Mouse (Mus musculus) Patski (cell line): ENCODE measurements around the gene Camk2b. TPM values are rescaled to one million over a fixed set of nuclear protein-coding genes. Genes with fewer than 3 reads are reported as not detected.

Experiments
- ATAC-seq: fragments of 100-300 bp; one replicate; pipeline ENCODE4 v1.8.0; 2021
- CTCF ChIA-PET: fragments of 350-600 bp; sonication (Branson Sonifier 250); formaldehyde crosslinking; loops from one replicate; lab custom pipeline; 2022; ENCODE audit warnings: inconsistent platforms; lab: Charles Lee
- POLR2A ChIA-PET: fragments of 350-600 bp; sonication (Branson Sonifier 250); formaldehyde crosslinking; loops from one replicate; lab custom pipeline; 2022; ENCODE audit warnings: antibody characterized with exemption, inconsistent platforms; lab: Charles Lee
- DNase-seq: peaks from one replicate; pipeline ENCODE4 v3.0.0-alpha.2; 2011; ENCODE audit warnings: low read depth, low spot score
- H3K27me3 ChIP-seq: fragments of 371-371 bp; one replicate; pipeline ENCODE4 v1.5.1; 2021
- CTCF ChIP-seq: fragments of 100-300 bp; IDR thresholded peaks from one replicate; pipeline ENCODE4 v1.5.1; 2021
- in situ Hi-C: fragments of 300-500 bp; cut with MboI; formaldehyde crosslinking; loops from 3 replicates; pipeline ENCODE4 v1.11.1; 2018; ENCODE audit warnings: low pct_unique_long_range_greater_than_20kb, mixed read lengths
- polyA plus RNA-seq: library from polyadenylated mRNA; unstranded; gene quantifications from one replicate; pipeline ENCODE4 v1.2.3, GENCODE M21; 2021

Camk2b gene
- polyA plus RNA-seq, 1 experiment from 2014 or later: 9.6 TPM

DNA sequence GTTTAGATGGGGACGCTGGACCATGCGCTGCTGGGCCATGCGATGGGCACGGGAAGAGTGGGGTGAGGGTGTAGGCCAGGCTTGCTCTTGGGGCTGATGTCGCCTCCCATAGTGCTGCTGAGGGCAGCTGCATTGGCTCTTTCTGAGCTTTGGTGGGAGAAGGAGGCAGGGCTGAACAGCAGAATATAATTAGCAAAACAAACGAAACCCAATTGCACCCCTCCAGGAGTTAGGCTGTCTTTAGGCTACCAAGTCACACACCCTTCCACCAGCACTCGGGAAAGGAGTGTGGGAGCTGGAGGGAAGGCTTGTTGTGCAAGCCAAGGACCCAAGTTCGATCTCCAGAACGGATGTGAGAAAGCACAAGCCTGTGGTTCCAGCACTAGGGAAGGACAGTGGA is 998 bp upstream of the Camk2b start:
- no peak for DNase-seq
- peaks cover 69% of the 10 kb centered on the region for H3K27me3 ChIP-seq
- ChIA-PET POLR2A (no interaction called here), CTCF (no interaction called here)
- in situ Hi-C loops: no loop called here
- no peak for TF ChIP-seq CTCF
- ATAC-seq: no peak

DNA sequence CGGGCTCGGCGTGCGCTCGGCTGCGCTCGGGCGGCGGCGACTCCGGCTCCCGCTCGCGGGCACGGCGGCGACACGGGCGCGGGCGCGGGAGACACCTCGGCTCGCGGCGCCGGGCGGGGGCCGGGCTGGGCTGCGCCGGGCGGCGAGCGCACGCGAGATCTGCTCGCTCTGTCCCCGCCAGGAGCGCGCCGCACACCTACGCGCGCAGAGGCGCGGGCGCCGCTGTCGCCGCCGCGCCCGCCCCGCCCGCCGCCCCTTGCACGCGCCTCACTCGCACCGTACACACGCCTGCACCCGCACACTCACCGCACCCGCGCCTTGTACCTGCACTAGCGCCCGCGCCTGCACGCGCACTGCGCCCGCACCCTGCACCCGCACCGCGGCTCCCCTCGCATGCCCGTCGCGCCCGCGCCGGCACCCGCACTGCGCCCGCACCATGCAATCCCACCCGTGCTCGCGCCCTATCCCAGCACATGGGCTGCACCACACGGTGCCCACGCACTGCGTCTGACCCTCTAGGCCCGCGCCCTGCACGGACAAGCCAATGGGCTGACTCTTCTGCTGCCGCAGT is 526 bp downstream of the Camk2b start:
- POLR2A ChIA-PET: no interaction called here
- in situ Hi-C loops: no loop called here
- TF ChIP-seq CTCF: no peak
- CTCF ChIA-PET: no interaction called here
- no peak for DNase-seq
- peaks cover 71% of the 10 kb centered on the region for H3K27me3 ChIP-seq
- no peak for ATAC-seq

DNA sequence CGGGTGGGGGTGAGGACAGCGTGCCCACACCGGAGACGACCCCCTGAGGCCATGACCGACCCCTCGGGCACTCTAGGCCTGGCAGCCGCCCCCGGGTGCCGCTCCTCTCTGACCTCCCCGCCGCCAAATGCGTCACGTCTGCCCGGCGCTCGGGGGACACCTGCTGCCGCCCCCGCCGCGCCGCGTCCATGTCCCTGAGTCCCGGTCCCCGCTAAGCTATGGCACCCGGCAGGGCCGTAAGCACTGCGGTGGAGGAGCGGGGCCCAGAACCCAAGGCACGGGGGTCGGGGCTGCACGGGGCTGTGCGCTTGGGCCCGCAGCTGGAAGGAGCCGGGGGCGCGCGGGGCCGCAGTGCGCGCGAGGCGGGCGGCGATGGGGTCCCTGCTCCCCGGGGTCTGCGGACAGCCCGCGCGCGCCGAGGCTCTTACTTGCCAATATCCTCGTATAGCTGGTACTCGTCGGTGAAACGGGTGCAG is 1.1 kb downstream of the Camk2b start:
- POLR2A ChIA-PET: interaction anchor here (0.7 kb wide), 1 partner anchor 19 kb away, joined by 7 read pairs; no protein-coding TSS in a partner anchor
- no peak for ATAC-seq
- in situ Hi-C loops: no loop called here
- CTCF ChIA-PET: no interaction called here
- TF ChIP-seq CTCF: no peak
- H3K27me3 ChIP-seq: peaks cover 67% of the 10 kb centered on the region
- DNase-seq: no peak

DNA sequence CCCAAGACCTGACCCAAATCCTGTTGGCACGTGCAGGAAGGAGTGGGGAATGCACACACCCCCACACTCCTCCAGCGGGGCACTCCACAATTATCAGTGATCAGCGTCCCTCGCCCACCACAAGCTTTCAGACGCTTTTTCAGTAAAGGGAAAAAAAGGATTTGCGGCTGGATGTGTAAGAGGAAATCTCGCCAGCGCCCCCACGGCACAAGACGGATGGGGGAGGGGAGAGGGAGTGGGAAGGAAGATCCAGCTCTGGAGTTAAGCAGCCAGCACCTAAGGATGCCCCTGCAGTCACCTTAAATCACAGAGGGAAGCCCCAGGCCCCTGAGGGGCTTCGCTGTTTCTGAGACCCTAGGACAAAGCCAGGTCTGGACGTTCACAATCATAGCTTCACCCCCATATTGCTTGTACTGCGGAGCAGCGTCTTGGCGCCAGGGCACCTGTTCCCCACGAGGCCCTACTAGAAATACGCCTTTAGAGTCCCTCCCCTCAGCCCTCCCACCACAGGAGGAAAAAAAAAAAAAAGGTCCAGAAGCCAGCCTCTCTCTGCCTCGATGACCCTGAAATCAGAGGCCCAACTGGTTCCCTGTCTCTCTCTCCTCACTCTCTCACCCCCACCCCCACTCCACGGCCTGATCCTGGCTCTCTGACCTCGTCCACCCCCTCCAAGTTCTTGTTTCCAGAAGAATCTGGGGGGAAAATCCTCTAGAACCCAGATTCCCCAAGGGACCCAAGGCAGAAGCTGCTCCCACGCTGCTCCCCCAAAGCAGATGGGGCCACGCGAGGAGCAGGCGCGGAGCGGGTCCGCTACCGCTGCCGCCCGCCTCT is 1.7 kb downstream of the Camk2b start:
- DNase-seq (no peak), ATAC-seq (no peak)
- peaks cover 68% of the 10 kb centered on the region for H3K27me3 ChIP-seq
- in situ Hi-C loops: no loop called here
- ChIA-PET POLR2A (interaction anchor here (0.7 kb wide), 1 partner anchor 20 kb away, joined by 7 read pairs; no protein-coding TSS in a partner anchor), CTCF (no interaction called here)
- no peak for TF ChIP-seq CTCF

DNA sequence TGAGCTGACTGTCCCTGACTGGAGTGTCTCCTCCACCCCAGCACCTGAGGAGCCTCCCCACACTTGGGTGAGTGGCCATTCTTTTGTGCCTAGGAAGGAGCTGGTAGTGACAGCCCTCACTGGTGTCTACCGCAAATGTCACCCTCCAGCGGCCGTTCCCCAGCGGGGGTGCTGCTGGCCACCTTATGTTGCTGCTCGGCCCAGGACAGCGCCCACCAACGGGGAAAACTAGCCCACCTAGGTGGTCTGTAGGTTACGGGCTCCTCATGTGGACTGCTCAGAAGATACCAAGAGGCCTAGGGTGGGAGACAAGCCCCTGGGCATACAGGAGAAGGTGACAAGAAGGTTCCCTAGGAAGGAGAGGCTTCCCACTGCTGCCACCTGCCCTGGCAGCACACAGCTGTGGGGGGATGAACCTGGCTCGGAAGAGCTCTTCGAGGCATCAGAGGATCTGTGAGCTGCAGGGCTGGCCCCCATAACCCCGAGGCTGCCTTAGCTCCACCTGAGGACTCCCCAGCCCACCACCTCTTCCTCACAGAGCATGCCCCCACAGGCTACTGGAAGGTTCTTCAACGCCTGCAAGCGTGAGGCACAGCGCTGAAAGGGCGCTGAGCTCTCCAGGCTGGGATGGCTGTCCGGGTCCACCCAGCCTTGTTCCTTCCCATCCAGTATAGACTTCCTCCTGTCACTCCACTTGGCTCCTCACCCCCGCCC is 2.5 kb downstream of the Camk2b start:
- H3K27me3 ChIP-seq: peaks cover 66% of the 10 kb centered on the region
- in situ Hi-C loops: no loop called here
- no peak for ATAC-seq
- ChIA-PET POLR2A (no interaction called here), CTCF (no interaction called here)
- TF ChIP-seq CTCF: no peak
- DNase-seq: no peak

DNA sequence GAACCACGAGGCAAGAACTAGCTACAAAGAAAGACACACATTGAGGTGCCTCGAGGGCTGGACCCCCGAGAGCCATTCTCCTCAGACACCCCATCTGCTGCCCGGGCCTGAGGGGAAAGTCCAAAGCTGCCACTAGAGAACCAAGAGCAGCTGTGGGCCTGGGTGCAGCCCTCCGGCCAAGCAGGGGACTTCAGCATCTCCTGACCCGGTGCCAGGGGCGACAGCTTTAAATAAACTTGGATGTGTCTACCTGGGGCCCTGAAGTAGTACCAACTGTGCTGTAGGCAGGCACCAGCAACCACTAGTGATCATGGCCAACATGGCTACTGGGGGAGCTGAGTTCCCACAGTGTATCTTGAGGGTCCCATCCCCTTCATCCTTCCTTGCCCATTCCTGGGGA is 3.1 kb downstream of the Camk2b start:
- DNase-seq: no peak
- TF ChIP-seq CTCF: no peak
- no peak for ATAC-seq
- CTCF ChIA-PET: no interaction called here
- POLR2A ChIA-PET: no interaction called here
- in situ Hi-C loops: no loop called here
- H3K27me3 ChIP-seq: peaks cover 68% of the 10 kb centered on the region

DNA sequence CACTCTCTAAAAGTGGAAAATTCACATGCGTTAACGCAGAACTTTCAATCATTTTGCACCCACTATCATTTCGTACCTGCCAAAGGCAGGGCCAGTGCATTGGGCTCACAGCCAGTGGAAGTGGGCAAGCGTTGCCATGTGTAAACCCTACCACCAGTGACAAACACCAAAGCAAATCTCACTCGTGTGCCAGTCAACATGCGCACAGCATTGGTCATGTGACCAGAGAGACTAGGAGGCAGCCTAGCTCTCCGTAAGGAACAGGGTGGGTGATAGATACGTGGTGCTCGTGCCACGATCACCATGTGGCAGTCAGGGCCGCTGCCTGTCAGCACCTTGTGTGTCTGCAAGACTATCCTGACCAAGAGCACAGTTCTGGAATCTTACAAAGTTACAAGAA is 3.8 kb downstream of the Camk2b start:
- ChIA-PET POLR2A (no interaction called here), CTCF (no interaction called here)
- DNase-seq: no peak
- H3K27me3 ChIP-seq: peaks cover 65% of the 10 kb centered on the region
- ATAC-seq: no peak
- in situ Hi-C loops: no loop called here
- TF ChIP-seq CTCF: no peak

DNA sequence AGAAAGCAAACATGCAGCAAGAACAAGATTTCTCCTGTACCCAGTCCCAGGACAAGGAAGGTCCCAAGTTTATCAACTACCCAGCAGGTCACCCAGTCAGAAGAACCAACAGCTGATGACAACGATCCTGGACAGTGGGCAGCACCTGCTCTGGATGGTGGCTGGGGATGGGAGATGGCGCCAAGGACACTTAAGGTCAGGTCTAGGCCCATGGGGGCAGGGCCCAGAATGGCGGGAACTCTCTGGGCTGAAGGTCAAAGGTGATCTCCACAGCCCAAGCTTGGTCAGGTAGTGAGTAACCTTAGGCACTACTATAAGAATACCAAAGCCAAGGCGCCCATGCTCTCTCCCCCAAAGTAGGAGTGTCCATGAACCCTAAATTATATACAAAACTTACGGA is 4.3 kb downstream of the Camk2b start:
- DNase-seq (no peak), ATAC-seq (no peak)
- POLR2A ChIA-PET: no interaction called here
- no peak for TF ChIP-seq CTCF
- in situ Hi-C loops: no loop called here
- H3K27me3 ChIP-seq: peaks cover 60% of the 10 kb centered on the region
- CTCF ChIA-PET: no interaction called here

DNA sequence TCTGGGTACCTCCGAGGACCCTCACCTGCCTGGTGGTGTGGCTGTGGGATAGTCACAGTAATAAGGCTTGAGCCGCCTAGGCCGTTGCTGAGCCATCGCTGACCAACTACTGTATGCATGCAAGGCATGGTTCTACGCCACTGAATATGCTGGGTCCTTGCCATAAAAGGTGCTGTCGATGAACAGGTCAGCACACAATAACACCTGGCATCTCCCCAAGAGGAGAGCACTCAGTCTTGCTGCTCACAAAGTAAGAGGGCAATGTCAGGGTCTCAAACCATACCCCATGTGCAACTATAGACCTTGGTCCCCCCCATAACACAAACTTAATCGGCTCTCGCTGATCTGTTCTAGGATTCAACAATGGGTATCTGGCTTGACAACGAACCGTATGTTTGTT is 7.0 kb downstream of the Camk2b start:
- ATAC-seq (no peak), DNase-seq (no peak)
- in situ Hi-C loops: no loop called here
- POLR2A ChIA-PET: no interaction called here
- CTCF ChIA-PET: no interaction called here
- no peak for TF ChIP-seq CTCF
- H3K27me3 ChIP-seq: peaks cover 56% of the 10 kb centered on the region

DNA sequence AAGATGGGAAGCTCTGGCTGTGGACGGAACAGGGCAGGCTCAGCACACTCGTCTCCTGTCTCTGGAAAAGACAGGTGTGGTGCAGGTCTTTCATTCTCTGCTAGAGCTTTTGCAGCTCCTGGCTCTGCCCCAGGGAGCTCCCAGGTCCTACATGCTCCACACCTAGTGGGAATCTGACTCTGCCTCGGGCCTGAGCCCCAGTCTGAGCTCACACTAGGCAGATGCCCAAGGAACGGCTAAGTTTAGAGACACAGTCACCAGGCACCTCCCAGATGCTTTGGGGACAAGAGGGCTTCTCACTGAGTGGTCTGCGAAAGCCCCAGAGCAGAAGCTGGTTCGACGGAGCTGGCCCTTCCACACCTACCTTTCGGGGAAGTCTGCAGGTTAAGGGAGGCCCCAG is 12.8 kb downstream of the Camk2b start:
- in situ Hi-C loops: no loop called here
- DNase-seq (no peak), ATAC-seq (no peak)
- CTCF ChIA-PET: no interaction called here
- no peak for TF ChIP-seq CTCF
- peaks cover 20% of the 10 kb centered on the region for H3K27me3 ChIP-seq
- POLR2A ChIA-PET: no interaction called here

DNA sequence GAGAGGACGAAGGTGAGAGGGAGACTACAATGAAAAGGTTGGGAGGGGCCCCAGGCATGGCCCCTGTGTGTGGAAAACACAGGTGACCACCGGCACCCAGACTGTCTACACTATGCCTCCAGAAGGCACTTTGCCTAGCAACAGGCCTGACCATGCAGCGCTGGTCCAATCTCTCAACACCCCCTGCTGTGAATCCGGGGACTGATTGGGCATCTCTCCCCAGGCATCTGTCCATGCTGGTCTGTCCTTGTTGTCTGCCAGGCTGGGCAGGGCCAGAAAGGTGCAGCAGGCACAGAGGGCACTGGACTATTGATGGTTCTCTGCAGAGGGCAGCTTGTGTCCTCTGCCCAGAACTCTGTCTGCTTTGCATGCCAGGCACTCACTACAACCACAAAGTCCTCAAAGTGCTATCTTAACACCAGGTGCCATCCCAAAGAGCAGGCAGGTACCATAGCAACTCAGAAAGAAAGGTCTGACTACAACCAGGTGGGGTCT is 16.0 kb downstream of the Camk2b start:
- ChIA-PET POLR2A (no interaction called here), CTCF (no interaction called here)
- ATAC-seq: no peak
- H3K27me3 ChIP-seq: peaks cover 7% of the 10 kb centered on the region
- TF ChIP-seq CTCF: no peak
- in situ Hi-C loops: no loop called here
- no peak for DNase-seq
